Mouse (Mus musculus) midbrain, embryonic 12.5 days (tissue): ENCODE results near the gene Cpne4. TPM values are rescaled to one million over a fixed set of nuclear protein-coding genes. Genes with fewer than 3 reads are reported as not detected.
A peak's percentile ranks its signal among the peaks of the same experiment; 100 is the strongest.

Experiments
- ATAC-seq: fragments of 200-750 bp; cut with Nextera tagmentation; 2 replicates; pipeline ENCODE4 v1.8.0; 2017; ENCODE audit warnings: low read depth, moderate TSS enrichment, moderate library complexity; ENCODE audit not compliant: low FRiP score
- H3K27ac ChIP-seq: fragments of 300-500 bp; sonication (generic); replicated peaks from 2 replicates; pipeline ENCODE4 v1.5.1; 2016; ENCODE audit warnings: mild to moderate bottlenecking
- H3K27me3 ChIP-seq: fragments of 300-500 bp; sonication (generic); 2 replicates; pipeline ENCODE4 v1.6.1; 2016; ENCODE audit warnings: mild to moderate bottlenecking
- H3K36me3 ChIP-seq: fragments of 300-500 bp; sonication (generic); 2 replicates; pipeline ENCODE4 v1.6.1; 2016
- H3K4me1 ChIP-seq: fragments of 300-500 bp; sonication (generic); 2 replicates; pipeline ENCODE4 v1.6.1; 2016
- H3K4me2 ChIP-seq: fragments of 300-500 bp; sonication (generic); replicated peaks from 2 replicates; pipeline ENCODE4 v1.6.1; 2016; ENCODE audit warnings: mild to moderate bottlenecking, moderate library complexity
- H3K4me3 ChIP-seq: fragments of 300-500 bp; sonication (generic); 2 replicates; pipeline ENCODE4 v1.5.1; 2016; ENCODE audit warnings: mild to moderate bottlenecking
- H3K9ac ChIP-seq: fragments of 300-500 bp; sonication (generic); replicated peaks from 2 replicates; pipeline ENCODE4 v1.6.1; 2016; ENCODE audit warnings: mild to moderate bottlenecking, moderate library complexity
- H3K9me3 ChIP-seq: fragments of 300-500 bp; sonication (generic); 2 replicates; pipeline ENCODE4 v1.6.1; 2016; ENCODE audit warnings: mild to moderate bottlenecking
- WGBS: fragments of 180-500 bp; shearing (Covaris S2); methylation state at CpG from one replicate; pipeline ENCODE4 v1.1.7; 2016; 5-methylcytosine and 5-hydroxymethylcytosine counted together
- polyA plus RNA-seq: library from polyadenylated mRNA; unstranded; fragments of >200 nt; fragmentation: Nextera tagmentation; extraction: Ambion mirVana; gene quantifications from 2 replicates; pipeline ENCODE4 v1.2.1, GENCODE M21; 2016

Gene Cpne4
- polyA plus RNA-seq, 1 experiment from 2014 or later: 3.9 TPM

DNA sequence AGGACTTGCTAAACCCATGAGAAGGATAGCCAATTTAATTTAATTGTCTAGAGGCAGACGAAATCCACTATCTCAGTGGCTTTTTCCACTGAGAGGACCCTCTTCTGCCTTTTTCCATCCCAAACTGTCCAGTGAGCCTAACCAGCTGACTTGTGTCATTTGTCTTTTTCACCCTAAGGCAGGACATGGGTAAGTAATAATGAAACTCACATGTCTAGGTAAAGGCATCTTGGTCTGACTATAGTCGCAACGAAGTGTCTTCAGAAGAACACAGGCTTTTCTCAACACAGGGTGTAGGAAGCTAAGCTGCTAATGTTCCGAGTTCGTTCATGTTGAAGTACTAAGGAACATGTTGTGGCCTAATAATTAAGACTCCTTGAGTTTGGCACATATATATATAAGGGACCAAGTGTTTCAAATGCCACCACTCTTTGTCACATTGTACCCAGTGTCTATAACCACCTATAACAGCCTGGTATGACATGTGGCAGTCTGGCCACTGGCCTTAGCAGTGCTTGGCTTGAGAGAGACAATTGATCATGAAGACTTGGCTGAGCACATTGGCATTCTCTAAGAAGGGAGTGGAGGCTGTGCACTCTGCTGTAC is 286.0 kb downstream of the Cpne4 start:
- ATAC-seq: no peak
- Histone ChIP-seq H3K4me3 (no peak overlapping the region), H3K4me1 (0 out of 2 replicates have a peak, but pooled peaks cover 3% of the 10 kb centered on the region), H3K27ac (no peak overlapping the region), H3K27me3 (no peaks in the 10 kb centered on the region), H3K9ac (no peak overlapping the region), H3K36me3 (no peaks in the 10 kb centered on the region), H3K9me3 (no peaks in the 10 kb centered on the region), H3K4me2 (no peak overlapping the region)
- WGBS: 92% methylated on average over 5 of the region's 5 CpGs

DNA sequence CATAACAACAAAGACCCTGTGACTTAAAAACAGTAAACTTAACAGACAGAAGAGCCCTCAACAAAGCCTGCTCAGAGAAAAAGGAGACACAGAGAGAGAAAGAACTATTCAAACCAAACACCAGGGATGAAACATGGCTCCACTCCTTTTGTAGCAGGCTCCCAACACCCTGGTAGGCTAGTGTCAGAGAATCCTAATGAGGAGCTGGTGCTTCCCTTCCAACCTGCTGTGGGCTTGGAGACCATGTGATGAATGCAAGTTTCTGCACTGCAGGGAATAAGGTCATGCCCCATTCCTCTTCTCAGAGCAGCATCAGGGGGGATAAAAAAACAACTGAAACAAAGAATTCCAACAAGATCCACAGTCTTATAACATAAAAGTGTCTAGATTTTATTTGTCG is 290.8 kb downstream of the Cpne4 start:
- Histone ChIP-seq H3K27me3 (no peaks in the 10 kb centered on the region), H3K9me3 (no peaks in the 10 kb centered on the region), H3K9ac (no peak overlapping the region), H3K4me3 (no peak overlapping the region), H3K4me1 (0 out of 2 replicates have a peak, but pooled peaks cover 3% of the 10 kb centered on the region), H3K27ac (no peak overlapping the region), H3K36me3 (no peaks in the 10 kb centered on the region), H3K4me2 (no peak overlapping the region)
- WGBS: 20% methylated on average over 1 of the region's 1 CpGs
- 0 out of 2 replicates have a peak, but pooled peaks have one; percentile 52 for ATAC-seq

DNA sequence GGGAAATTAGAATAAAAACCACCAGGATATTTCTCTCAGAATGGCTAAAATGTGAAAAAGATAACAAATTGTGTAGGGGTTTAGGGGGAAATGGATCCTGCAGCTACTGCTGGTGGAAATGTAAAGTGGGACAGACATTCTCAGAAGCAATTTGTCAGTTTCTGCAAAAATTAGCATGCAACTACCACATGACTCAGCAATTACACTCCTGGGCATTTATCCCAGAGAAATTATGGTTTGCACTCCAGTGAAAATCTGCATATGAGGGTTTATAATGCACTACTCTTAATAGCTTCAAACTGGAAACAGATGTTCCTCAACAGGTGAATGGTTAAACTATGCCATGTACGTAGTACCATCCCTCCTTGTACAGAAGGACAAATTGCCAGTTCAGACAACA is 294.2 kb downstream of the Cpne4 start:
- Histone ChIP-seq H3K27me3 (no peaks in the 10 kb centered on the region), H3K4me1 (0 out of 2 replicates have a peak, but pooled peaks cover 3% of the 10 kb centered on the region), H3K4me2 (no peak overlapping the region), H3K4me3 (no peak overlapping the region), H3K27ac (no peak overlapping the region), H3K9ac (no peak overlapping the region), H3K9me3 (no peaks in the 10 kb centered on the region), H3K36me3 (no peaks in the 10 kb centered on the region)
- ATAC-seq: no peak
- 78% methylated on average over 1 of the region's 1 CpGs for WGBS

DNA sequence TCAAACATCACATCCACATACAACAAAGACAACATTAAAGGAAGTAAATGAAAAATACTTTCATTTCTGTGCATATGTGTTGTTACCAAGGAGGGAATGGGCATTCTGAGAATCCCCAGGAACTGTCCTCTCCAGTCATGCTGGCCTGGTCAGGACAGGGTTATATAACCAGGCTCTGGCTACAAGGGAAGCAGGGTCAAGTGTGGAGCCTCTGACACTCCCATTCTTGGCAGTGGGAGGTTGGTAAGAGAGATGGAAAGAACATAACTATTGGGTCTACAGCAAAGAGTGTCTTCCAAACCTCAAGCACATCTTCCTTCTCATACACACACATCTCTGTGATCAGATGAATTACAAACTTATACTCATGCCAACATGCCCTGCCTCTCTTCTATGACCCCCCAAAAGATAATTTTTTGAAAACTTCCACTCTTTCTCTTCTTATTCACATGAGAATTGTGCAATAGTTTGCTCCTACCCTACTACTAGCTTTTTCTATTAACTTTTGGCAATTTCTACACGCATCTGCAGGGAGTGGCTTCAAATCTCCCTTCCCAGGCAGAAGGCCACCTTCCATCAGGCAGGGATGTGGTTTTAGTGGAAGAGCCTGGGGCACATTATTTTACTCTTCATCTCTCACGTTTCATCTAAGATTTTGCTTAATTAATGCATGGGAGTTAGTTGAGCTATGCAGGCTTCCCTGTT is 298.3 kb downstream of the Cpne4 start:
- 69% methylated on average over 2 of the region's 2 CpGs for WGBS
- no peak for ATAC-seq
- H3K4me2 ChIP-seq: no peak overlapping the region

DNA sequence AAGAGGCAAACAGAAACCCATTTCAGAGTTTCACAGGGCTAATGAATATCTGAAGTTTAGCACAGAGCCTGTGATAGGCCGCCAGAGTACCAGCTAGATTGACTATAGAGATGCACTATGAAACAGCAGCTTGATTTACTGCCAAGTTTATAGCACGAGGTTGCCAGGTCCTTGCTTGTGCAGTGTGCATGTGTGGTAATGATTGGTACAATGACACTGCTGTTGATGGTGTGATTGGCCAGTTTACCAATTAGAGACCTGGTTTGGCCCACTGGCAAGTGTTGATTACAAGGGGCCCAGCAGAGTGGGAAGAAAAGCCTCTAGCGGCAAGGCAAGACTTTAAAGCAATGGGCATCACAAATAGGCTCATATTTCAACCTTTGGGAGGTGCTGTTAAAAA is 306.6 kb downstream of the Cpne4 start:
- ATAC-seq: no peak; the same call in 1 of the 2 replicates

More for the DNA sequence above, 298.3 kb downstream of the Cpne4 start:
- H3K27ac ChIP-seq: no peak overlapping the region
- H3K4me1 ChIP-seq: no peaks in the 10 kb centered on the region
- no peak overlapping the region for H3K9ac ChIP-seq
- H3K9me3 ChIP-seq: no peaks in the 10 kb centered on the region
- no peaks in the 10 kb centered on the region for H3K36me3 ChIP-seq
- no peak overlapping the region for H3K4me3 ChIP-seq
- no peaks in the 10 kb centered on the region for H3K27me3 ChIP-seq

DNA sequence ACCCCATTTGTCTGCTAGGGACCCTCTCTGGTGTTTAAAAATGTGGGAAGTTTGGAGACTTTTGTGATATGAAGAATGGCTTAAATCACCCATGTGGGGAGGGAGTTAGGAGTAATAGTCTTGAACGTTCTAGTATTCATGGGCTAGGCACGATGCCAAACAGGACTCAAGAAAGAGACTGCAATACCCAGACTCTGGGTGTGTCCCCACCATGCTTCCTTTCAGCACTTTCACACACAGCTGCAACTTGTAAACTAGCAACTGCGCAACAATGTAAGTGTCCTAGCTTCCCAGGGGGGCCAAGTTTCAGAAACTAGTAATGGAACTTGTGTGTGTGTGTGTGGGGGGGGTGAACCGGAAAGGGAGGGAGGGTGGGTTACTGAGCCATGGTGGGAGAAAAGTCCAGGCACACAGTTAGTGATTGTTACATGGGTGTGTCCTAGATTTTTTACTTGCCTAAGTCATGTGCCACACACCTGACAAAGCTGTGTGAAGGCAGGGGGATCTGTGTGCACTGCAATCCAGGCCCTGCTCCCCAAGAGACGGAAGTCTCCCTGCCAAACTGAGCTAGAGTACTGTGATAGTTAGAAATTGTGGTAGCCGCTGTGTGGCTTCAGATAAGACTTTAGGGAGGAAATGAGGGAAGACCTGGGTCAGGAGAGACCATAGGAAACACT is 307.3 kb downstream of the Cpne4 start:
- H3K27ac ChIP-seq: no peak overlapping the region
- no peak for ATAC-seq

More for the DNA sequence above, 306.6 kb downstream of the Cpne4 start:
- Histone ChIP-seq H3K27me3 (no peaks in the 10 kb centered on the region), H3K9ac (no peak overlapping the region), H3K4me2 (no peak overlapping the region), H3K27ac (no peak overlapping the region), H3K4me1 (no peaks in the 10 kb centered on the region), H3K9me3 (no peaks in the 10 kb centered on the region), H3K4me3 (no peak overlapping the region), H3K36me3 (no peaks in the 10 kb centered on the region)
- WGBS: 89% methylated on average over 3 of the region's 3 CpGs

DNA sequence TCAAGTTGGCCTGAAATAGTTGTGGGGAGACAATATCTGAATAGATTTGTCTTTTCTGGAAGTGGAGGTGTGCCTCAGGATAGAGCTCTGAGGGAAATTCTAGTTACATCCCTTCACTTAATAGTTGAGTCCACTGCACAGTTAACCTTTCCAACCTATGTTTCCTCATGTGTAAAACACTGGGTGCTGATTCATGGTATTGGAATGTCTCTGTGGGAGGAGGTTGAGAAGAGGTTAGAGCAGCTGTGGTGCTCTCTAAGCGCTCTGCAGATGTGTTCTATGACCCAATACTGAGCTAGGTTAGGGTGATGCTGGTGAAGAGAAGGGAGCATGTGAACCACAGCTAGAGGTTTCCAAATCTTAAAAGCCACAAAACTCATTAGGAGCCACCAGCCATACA is 318.7 kb downstream of the Cpne4 start:
- 75% methylated on average over 1 of the region's 1 CpGs for WGBS
- H3K9ac ChIP-seq: no peak overlapping the region

More for the DNA sequence above, 307.3 kb downstream of the Cpne4 start:
- Histone ChIP-seq H3K9ac (no peak overlapping the region), H3K36me3 (no peaks in the 10 kb centered on the region), H3K4me3 (no peak overlapping the region), H3K4me1 (no peaks in the 10 kb centered on the region), H3K4me2 (no peak overlapping the region), H3K27me3 (no peaks in the 10 kb centered on the region), H3K9me3 (no peaks in the 10 kb centered on the region)
- 80% methylated on average over 6 of the region's 6 CpGs for WGBS

DNA sequence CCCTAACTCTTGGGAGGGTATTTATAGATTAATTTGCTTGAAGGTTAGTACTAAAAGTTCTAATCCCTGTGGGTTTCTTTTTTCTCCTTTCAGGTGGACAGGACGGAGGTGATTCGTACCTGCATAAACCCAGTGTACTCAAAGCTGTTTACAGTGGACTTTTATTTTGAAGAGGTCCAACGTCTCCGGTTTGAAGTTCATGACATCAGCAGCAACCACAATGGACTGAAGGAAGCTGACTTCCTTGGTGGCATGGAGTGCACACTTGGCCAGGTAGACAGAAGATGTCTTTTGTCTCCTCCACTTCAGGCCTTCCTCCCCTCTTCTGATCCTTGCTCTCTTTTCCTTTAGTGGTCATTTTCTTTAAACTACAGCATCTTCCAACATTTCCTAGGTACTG is 325.5 kb downstream of the Cpne4 start:
- no peaks in the 10 kb centered on the region for H3K27me3 ChIP-seq
- ATAC-seq: no peak
- no peaks in the 10 kb centered on the region for H3K9me3 ChIP-seq
- H3K4me2 ChIP-seq: no peak overlapping the region
- H3K9ac ChIP-seq: no peak overlapping the region
- no peaks in the 10 kb centered on the region for H3K4me1 ChIP-seq
- H3K27ac ChIP-seq: no peak overlapping the region
- 90% methylated on average over 4 of the region's 4 CpGs for WGBS
- no peak overlapping the region for H3K4me3 ChIP-seq
- no peaks in the 10 kb centered on the region for H3K36me3 ChIP-seq

More for the DNA sequence above, 318.7 kb downstream of the Cpne4 start:
- Histone ChIP-seq H3K4me3 (no peak overlapping the region), H3K36me3 (no peaks in the 10 kb centered on the region), H3K27ac (no peak overlapping the region), H3K27me3 (no peaks in the 10 kb centered on the region), H3K4me1 (no peaks in the 10 kb centered on the region), H3K9me3 (no peaks in the 10 kb centered on the region), H3K4me2 (no peak overlapping the region)
- no peak for ATAC-seq

DNA sequence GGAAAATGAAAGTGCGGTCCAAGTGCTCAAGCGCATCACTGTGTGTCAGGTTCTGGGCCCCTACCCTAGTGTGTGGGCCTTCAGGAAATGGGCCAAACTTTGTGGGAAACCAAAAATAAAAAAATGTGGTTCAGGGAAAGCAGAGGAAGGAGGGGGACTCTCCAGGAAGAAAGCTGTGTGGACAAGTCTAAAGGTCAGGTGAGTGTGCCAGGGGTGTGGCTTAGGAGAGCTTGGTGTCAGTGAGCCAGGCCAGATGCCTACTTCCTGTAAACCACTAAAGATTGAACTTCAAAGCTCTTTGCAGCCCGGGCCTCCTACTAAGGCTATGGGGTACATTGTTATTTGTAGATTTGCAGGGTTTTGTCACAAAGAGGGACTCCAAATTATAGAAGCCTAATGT is 327.1 kb downstream of the Cpne4 start:
- WGBS: 89% methylated on average over 3 of the region's 3 CpGs
- ATAC-seq: no peak

DNA sequence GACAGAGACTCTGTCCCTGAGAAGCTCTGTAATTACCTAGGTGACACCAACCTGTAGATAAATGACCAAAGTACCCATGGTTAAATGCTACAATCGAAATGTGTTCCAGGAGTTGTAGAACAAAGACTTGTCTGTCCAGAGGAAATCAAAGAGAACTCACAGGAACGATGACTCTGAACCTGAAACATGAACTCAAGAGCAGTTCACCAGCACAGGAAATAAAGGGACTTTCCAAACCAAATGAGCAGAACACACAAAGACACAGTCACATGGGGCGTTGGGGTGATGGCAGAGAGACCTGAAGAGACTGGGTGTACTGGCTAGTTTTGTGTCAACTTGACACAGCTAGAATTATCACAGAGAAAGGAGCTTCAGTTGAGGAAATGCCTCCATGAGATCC is 329.9 kb downstream of the Cpne4 start:
- 79% methylated on average over 3 of the region's 3 CpGs for WGBS
- H3K4me3 ChIP-seq: no peak overlapping the region
- H3K9me3 ChIP-seq: no peaks in the 10 kb centered on the region
- ATAC-seq: no peak
- no peak overlapping the region for H3K9ac ChIP-seq
- no peak overlapping the region for H3K27ac ChIP-seq
- H3K36me3 ChIP-seq: no peaks in the 10 kb centered on the region
- H3K27me3 ChIP-seq: no peaks in the 10 kb centered on the region
- H3K4me2 ChIP-seq: no peak overlapping the region
- H3K4me1 ChIP-seq: no peaks in the 10 kb centered on the region

More for the DNA sequence above, 327.1 kb downstream of the Cpne4 start:
- H3K9ac ChIP-seq: no peak overlapping the region
- H3K27ac ChIP-seq: no peak overlapping the region
- H3K4me1 ChIP-seq: no peaks in the 10 kb centered on the region
- H3K9me3 ChIP-seq: no peaks in the 10 kb centered on the region
- H3K36me3 ChIP-seq: no peaks in the 10 kb centered on the region
- H3K4me2 ChIP-seq: no peak overlapping the region
- H3K27me3 ChIP-seq: no peaks in the 10 kb centered on the region
- H3K4me3 ChIP-seq: no peak overlapping the region

DNA sequence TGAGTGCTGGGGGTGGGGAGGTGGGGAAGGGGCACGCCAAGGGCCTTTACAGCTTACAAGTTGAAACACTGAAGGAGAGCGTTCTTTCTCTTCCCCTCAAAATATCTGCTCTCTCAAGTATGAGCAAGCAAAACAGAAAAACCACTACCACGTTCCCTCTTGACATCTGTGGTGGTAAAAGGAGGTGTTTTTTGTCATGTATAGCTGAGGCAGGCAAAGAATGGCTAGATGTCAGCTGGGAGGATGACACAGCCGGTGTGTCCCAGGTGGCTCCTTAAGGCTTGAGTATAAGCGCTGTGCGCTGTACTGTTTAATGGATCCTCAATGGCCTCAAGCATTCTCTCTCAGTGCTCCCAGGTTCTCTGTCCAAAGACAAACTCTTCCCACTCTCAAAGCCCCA is 331.5 kb downstream of the Cpne4 start:
- H3K27me3 ChIP-seq: no peaks in the 10 kb centered on the region
- no peak overlapping the region for H3K9ac ChIP-seq
- 94% methylated on average over 6 of the region's 6 CpGs for WGBS
- H3K27ac ChIP-seq: no peak overlapping the region
- ATAC-seq: no peak
- H3K4me1 ChIP-seq: no peaks in the 10 kb centered on the region
- no peaks in the 10 kb centered on the region for H3K36me3 ChIP-seq
- H3K4me2 ChIP-seq: no peak overlapping the region
- no peaks in the 10 kb centered on the region for H3K9me3 ChIP-seq
- H3K4me3 ChIP-seq: no peak overlapping the region

DNA sequence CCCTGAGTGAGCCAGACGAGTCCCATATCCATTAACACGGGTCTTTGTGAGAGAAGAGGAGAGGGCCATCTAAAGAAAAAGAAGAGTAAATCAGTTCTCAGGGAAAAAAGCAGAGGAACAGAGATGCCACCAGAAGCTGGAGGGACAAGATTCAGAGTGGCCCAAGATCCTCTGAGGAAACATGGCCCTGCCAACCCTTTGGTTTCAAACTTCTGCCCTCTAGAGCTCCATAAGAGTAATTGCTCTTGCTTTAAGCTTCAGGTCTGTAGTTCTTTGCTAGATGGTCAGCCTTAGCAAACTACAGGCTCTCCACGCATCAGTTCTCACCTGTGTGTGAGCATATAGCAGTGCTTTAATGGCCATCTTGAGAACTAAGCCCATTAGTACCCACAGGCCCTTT is 343.4 kb downstream of the Cpne4 start:
- H3K36me3 ChIP-seq: no peaks in the 10 kb centered on the region
- WGBS: 92% methylated on average over 3 of the region's 3 CpGs

More for the DNA sequence above, 343.4 kb downstream of the Cpne4 start:
- no peak overlapping the region for H3K27ac ChIP-seq
- no peaks in the 10 kb centered on the region for H3K27me3 ChIP-seq
- no peaks in the 10 kb centered on the region for H3K9me3 ChIP-seq
- no peak for ATAC-seq
- no peak overlapping the region for H3K9ac ChIP-seq
- H3K4me3 ChIP-seq: no peak overlapping the region
- no peak overlapping the region for H3K4me2 ChIP-seq
- no peaks in the 10 kb centered on the region for H3K4me1 ChIP-seq
